Mouse (Mus musculus) MEL (cell line): ENCODE measurements at regions not wholly inside any gene's neighbourhood (a gene's known extent, or its start where the extent isn't known, plus 50 kb on each side); places are given as distances from the start of the nearest gene placed in this dataset.

Experiments
- DNase-seq: peaks from one replicate; pipeline ENCODE4 v3.0.0; 2011; ENCODE audit warnings: low read depth, low spot score
- H3K27ac ChIP-seq: 2 replicates; pipeline ENCODE4 v1.5.1; 2012; ENCODE audit warnings: low read depth, mild to moderate bottlenecking, control low read depth, low read length, moderate library complexity; ENCODE audit not compliant: control insufficient read depth
- H3K27me3 ChIP-seq, 2 experiments: fragments of 150-350 bp in 1 of 2; sonication (generic) in 1 of 2; 2 replicates each; pipeline ENCODE4 v1.6.1; 2012; ENCODE audit warnings: low read length in 2 of 2, mild to moderate bottlenecking in 2 of 2, improper control_type of control experiment in 1 of 2, moderate library complexity in 1 of 2; ENCODE audit not compliant: insufficient read depth in 2 of 2, control insufficient read depth in 1 of 2
- H3K36me3 ChIP-seq, 2 experiments: 2 replicates each; pipeline ENCODE4 v1.6.1; 2012 to 2014; ENCODE audit warnings: low read length in 2 of 2, improper control_type of control experiment in 1 of 2, inconsistent platforms in 1 of 2, mild to moderate bottlenecking in 1 of 2; ENCODE audit not compliant: insufficient read depth in 2 of 2, control insufficient read depth in 1 of 2
- H3K4me1 ChIP-seq, 2 experiments: fragments of 150-350 bp in 1 of 2; sonication (generic) in 1 of 2; 2 replicates each; pipeline ENCODE4 v1.6.1; 2012; ENCODE audit warnings: low read length in 2 of 2, improper control_type of control experiment in 1 of 2, mild to moderate bottlenecking in 1 of 2; ENCODE audit not compliant: insufficient read depth in 2 of 2, control insufficient read depth in 1 of 2
- H3K4me3 ChIP-seq, 2 experiments: fragments of 150-350 bp in 1 of 2; sonication (generic) in 1 of 2; 2 replicates each; pipeline ENCODE4 v1.5.1; 2012; ENCODE audit warnings: low read depth in 2 of 2, low read length in 2 of 2, mild to moderate bottlenecking in 2 of 2, moderate library complexity in 2 of 2, control low read depth in 1 of 2, improper control_type of control experiment in 1 of 2; ENCODE audit not compliant: control insufficient read depth in 1 of 2, insufficient read depth in 1 of 2
- H3K79me2 ChIP-seq: 2 replicates; pipeline ENCODE4 v1.6.1; 2012; ENCODE audit warnings: mild to moderate bottlenecking, low read length, moderate library complexity; ENCODE audit not compliant: control insufficient read depth, poor library complexity, insufficient read depth
- H3K9ac ChIP-seq: 2 replicates; pipeline ENCODE4 v1.6.1; 2012; ENCODE audit warnings: low read depth, mild to moderate bottlenecking, control low read depth, low read length, moderate library complexity; ENCODE audit not compliant: control insufficient read depth, poor library complexity, severe bottlenecking
- H3K9me3 ChIP-seq: fragments of 150-350 bp; sonication (generic); replicated peaks from 2 replicates; pipeline ENCODE4 v1.6.1; 2012; ENCODE audit warnings: mild to moderate bottlenecking, low read length, improper control_type of control experiment, moderate library complexity; ENCODE audit not compliant: insufficient read depth
- CHD1 ChIP-seq: IDR thresholded peaks from 2 replicates; pipeline ENCODE4 v1.6.1; 2012; ENCODE audit warnings: low read depth, mild to moderate bottlenecking, inconsistent platforms, low read length, improper control_type of control experiment
- CHD2 ChIP-seq: IDR thresholded peaks from 2 replicates; pipeline ENCODE4 v1.6.1; 2011; ENCODE audit warnings: low read length, improper control_type of control experiment
- CTCF ChIP-seq, 3 experiments: IDR thresholded peaks in 2 of 3; conservative IDR thresholded peaks in 1 of 3; 2 replicates each; pipeline ENCODE4 v1.5.1; 2011 to 2012; ENCODE audit warnings: low read length in 3 of 3, low read depth in 2 of 3, mild to moderate bottlenecking in 2 of 3, improper control_type of control experiment in 1 of 3, inconsistent platforms in 1 of 3, mixed read lengths in 1 of 3, moderate library complexity in 1 of 3; ENCODE audit not compliant: control insufficient read depth in 1 of 3, insufficient read depth in 1 of 3, poor library complexity in 1 of 3, severe bottlenecking in 1 of 3
- E2F4 ChIP-seq: IDR thresholded peaks from 2 replicates; pipeline ENCODE4 v1.6.1; 2011; ENCODE audit warnings: low read depth, low read length, improper control_type of control experiment, borderline replicate concordance
- ELF1 ChIP-seq: IDR thresholded peaks from 2 replicates; pipeline ENCODE4 v1.6.1; 2014; ENCODE audit warnings: low read depth, mild to moderate bottlenecking, inconsistent platforms, low read length, improper control_type of control experiment, moderate library complexity
- GABPA ChIP-seq: IDR thresholded peaks from 2 replicates; pipeline ENCODE4 v1.6.1; 2012; ENCODE audit warnings: low read depth, mild to moderate bottlenecking, inconsistent platforms, low read length, improper control_type of control experiment, moderate library complexity
- HCFC1 ChIP-seq: IDR thresholded peaks from 2 replicates; pipeline ENCODE4 v1.6.1; 2012; ENCODE audit warnings: low read depth, mild to moderate bottlenecking, inconsistent platforms, low read length, improper control_type of control experiment, moderate library complexity
- JUND ChIP-seq: IDR thresholded peaks from 2 replicates; pipeline ENCODE4 v1.6.1; 2011; ENCODE audit warnings: low read depth, mild to moderate bottlenecking, improper control_type of control experiment, low read length
- MAFK ChIP-seq: IDR thresholded peaks from 2 replicates; pipeline ENCODE4 v1.6.1; 2011; ENCODE audit warnings: low read depth, mild to moderate bottlenecking, low read length, improper control_type of control experiment, borderline replicate concordance
- MAX ChIP-seq: IDR thresholded peaks from 2 replicates; pipeline ENCODE4 v1.6.1; 2011; ENCODE audit warnings: low read length, improper control_type of control experiment
- MAZ ChIP-seq: IDR thresholded peaks from 2 replicates; pipeline ENCODE4 v1.6.1; 2012; ENCODE audit warnings: low read depth, mild to moderate bottlenecking, inconsistent platforms, low read length, improper control_type of control experiment
- MXI1 ChIP-seq: IDR thresholded peaks from 2 replicates; pipeline ENCODE4 v1.6.1; 2011; ENCODE audit warnings: mild to moderate bottlenecking, low read depth, low read length, improper control_type of control experiment
- NELFE ChIP-seq: IDR thresholded peaks from 2 replicates; pipeline ENCODE4 v1.6.1; 2011; ENCODE audit warnings: low read depth, low read length, improper control_type of control experiment
- POLR2A ChIP-seq, 2 experiments: IDR thresholded peaks; 2 replicates each; pipeline ENCODE4 v1.6.1; 2011 to 2012; ENCODE audit warnings: low read length in 2 of 2, mild to moderate bottlenecking in 2 of 2, control low read depth in 1 of 2, improper control_type of control experiment in 1 of 2, low read depth in 1 of 2, moderate library complexity in 1 of 2; ENCODE audit not compliant: control insufficient read depth in 1 of 2, insufficient read depth in 1 of 2, poor library complexity in 1 of 2
- POLR2AphosphoS2 ChIP-seq: IDR thresholded peaks from 2 replicates; pipeline ENCODE4 v1.6.1; 2011; ENCODE audit warnings: low read length, improper control_type of control experiment
- POLR2AphosphoS5 ChIP-seq: IDR thresholded peaks from 2 replicates; pipeline ENCODE4 v1.6.1; 2012; ENCODE audit warnings: low read depth, borderline replicate concordance, mild to moderate bottlenecking, inconsistent platforms, low read length, moderate library complexity, mixed read lengths
- RCOR1 ChIP-seq: IDR thresholded peaks from 2 replicates; pipeline ENCODE4 v1.6.1; 2012; ENCODE audit warnings: low read depth, mild to moderate bottlenecking, inconsistent platforms, low read length, improper control_type of control experiment
- SMC3 ChIP-seq: IDR thresholded peaks from 2 replicates; pipeline ENCODE4 v1.6.1; 2011; ENCODE audit warnings: low read depth, low read length, improper control_type of control experiment
- TCF12 ChIP-seq: IDR thresholded peaks from 2 replicates; pipeline ENCODE4 v1.6.1; 2014; ENCODE audit warnings: low read depth, mild to moderate bottlenecking, inconsistent platforms, low read length, improper control_type of control experiment, moderate library complexity
- USF2 ChIP-seq, 2 experiments: IDR thresholded peaks; 2 replicates each; pipeline ENCODE4 v1.6.1; 2011 to 2012; ENCODE audit warnings: improper control_type of control experiment in 2 of 2, low read length in 2 of 2, borderline replicate concordance in 1 of 2, inconsistent platforms in 1 of 2, low read depth in 1 of 2, mild to moderate bottlenecking in 1 of 2; ENCODE audit not compliant: insufficient read depth in 1 of 2
- ZKSCAN1 ChIP-seq: IDR thresholded peaks from 2 replicates; pipeline ENCODE4 v1.6.1; 2012; ENCODE audit warnings: low read depth, mild to moderate bottlenecking, inconsistent platforms, low read length, improper control_type of control experiment, moderate library complexity
- ZMIZ1 ChIP-seq: IDR thresholded peaks from 2 replicates; pipeline ENCODE4 v1.6.1; 2012; ENCODE audit warnings: low read depth, mild to moderate bottlenecking, inconsistent platforms, low read length, improper control_type of control experiment, moderate library complexity
- ZNF384 ChIP-seq: IDR thresholded peaks from 2 replicates; pipeline ENCODE4 v1.6.1; 2012; ENCODE audit warnings: low read depth, mild to moderate bottlenecking, inconsistent platforms, low read length, improper control_type of control experiment

DNA sequence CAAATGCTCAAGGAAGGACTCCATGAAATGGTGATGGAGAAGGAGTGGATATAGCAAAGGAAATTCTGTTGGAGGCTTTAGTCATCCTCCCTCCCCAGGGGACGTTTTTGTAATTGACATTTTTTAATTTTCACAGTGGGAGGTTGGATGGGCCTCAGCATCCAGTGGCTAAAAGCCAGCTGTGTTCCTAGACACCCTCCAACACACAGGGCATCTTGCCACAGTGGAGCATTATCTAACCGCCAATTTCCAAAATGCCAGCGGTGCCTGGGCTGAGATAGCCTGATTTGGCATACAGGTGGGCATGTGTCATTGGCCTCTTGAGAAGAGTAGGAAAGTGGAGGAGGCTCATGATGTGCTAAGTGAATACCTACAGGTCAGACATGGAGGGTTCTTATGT lies 401.2 kb upstream of the Got2 start:
- TF ChIP-seq CHD1, result no peak
- TF ChIP-seq CHD2, result no peak
- no peak for TF ChIP-seq NELFE
- TF ChIP-seq POLR2AphosphoS5, result no peak
- no peak for TF ChIP-seq SMC3
- TF ChIP-seq GABPA, result no peak
- TF ChIP-seq POLR2A (IDR thresholded peaks at IDR 0.05; ENCODE audit: control insufficient read depth in 1 of 2, insufficient read depth in 1 of 2, low read depth in 1 of 2, low read length in 2 of 2, poor library complexity in 1 of 2), result no peak
- TF ChIP-seq MXI1, result no peak
- no peak for TF ChIP-seq HCFC1
- TF ChIP-seq TCF12, result no peak
- no peak for TF ChIP-seq ZNF384
- no peak for TF ChIP-seq JUND
- TF ChIP-seq ZKSCAN1, result no peak
- no peak overlapping the region for H3K9ac ChIP-seq

DNA sequence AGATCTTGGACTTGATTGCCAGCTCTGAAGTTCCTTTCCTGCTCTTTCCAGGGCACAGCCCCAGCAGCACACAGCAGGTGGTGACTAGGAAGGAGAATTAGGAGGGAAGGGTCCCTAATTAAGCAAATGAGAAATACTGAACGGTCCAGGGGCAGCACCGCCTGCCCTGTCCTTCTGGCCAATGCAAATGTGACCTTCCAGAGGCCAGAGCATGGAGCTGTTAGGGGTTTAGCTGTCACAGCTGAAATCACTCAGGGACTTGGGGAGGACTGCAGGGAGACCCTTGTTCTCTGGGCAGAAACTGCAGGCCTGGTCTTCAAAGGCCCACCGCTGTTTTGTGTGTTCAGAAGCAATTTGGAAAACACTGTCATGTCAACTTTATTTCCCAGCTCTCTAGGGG lies 400.2 kb upstream of the Got2 start:
- Histone ChIP-seq H3K27ac (no peak overlapping the region), H3K27me3 (no peaks in the 10 kb centered on the region; a peak in 1 of 4 replicates), H3K9ac (no peak overlapping the region), H3K79me2 (no peaks in the 10 kb centered on the region), H3K36me3 (no peaks in the 10 kb centered on the region), H3K4me3 (no peak overlapping the region), H3K9me3 (no peaks in the 10 kb centered on the region), H3K4me1 (no peaks in the 10 kb centered on the region)
- no peak for DNase-seq
- no peak for TF ChIP-seq NELFE
- TF ChIP-seq CHD1, result no peak
- no peak for TF ChIP-seq GABPA
- TF ChIP-seq MAZ, result no peak
- TF ChIP-seq MAFK, result no peak
- no peak for TF ChIP-seq RCOR1
- TF ChIP-seq MAX, result no peak
- no peak for TF ChIP-seq ZMIZ1
- no peak for TF ChIP-seq POLR2AphosphoS2
- no peak for TF ChIP-seq SMC3
- no peak for TF ChIP-seq CTCF (IDR thresholded peaks at IDR 0.05 in 2 of 3, conservative IDR thresholded peaks at IDR 0.05 in 1 of 3; ENCODE audit: control insufficient read depth in 1 of 3, insufficient read depth in 1 of 3, low read depth in 2 of 3, low read length in 3 of 3, poor library complexity in 1 of 3, severe bottlenecking in 1 of 3)
- TF ChIP-seq HCFC1, result no peak
- no peak for TF ChIP-seq POLR2AphosphoS5
- no peak for TF ChIP-seq E2F4
- no peak for TF ChIP-seq ELF1
- no peak for TF ChIP-seq USF2 (IDR thresholded peaks at IDR 0.05; ENCODE audit: borderline replicate concordance in 1 of 2, insufficient read depth in 1 of 2, low read depth in 1 of 2, low read length in 2 of 2)

More for the DNA sequence above, 401.2 kb upstream of the Got2 start:
- Histone ChIP-seq H3K79me2 (no peaks in the 10 kb centered on the region), H3K9me3 (no peaks in the 10 kb centered on the region), H3K36me3 (no peaks in the 10 kb centered on the region), H3K4me1 (no peaks in the 10 kb centered on the region), H3K4me3 (no peak overlapping the region), H3K27me3 (no peaks in the 10 kb centered on the region; a peak in 1 of 4 replicates), H3K27ac (no peak overlapping the region)
- DNase-seq, result no peak
